Mouse (Mus musculus) intestine, embryonic 14.5 days (tissue): Measurements from ENCODE around the gene Ppia. TPM values are rescaled to one million over a fixed set of nuclear protein-coding genes. Genes with fewer than 3 reads are reported as not detected.
"Not testable (repeated sequence)": the region's sequence is repeated elsewhere in the genome, so short reads cannot be mapped to it uniquely, and the experiment has no call there.

Experiments
- ATAC-seq: fragments of 200-750 bp; cut with Nextera tagmentation; replicated peaks from 2 replicates; pipeline ENCODE4 v1.8.0; 2017; ENCODE audit warnings: low read depth, moderate number of reproducible peaks, moderate TSS enrichment, moderate library complexity; ENCODE audit not compliant: low FRiP score, low TSS enrichment
- DNase-seq: peaks from one replicate; pipeline ENCODE4 v3.0.0-alpha.2; 2018; ENCODE audit warnings: low spot score
- H3K27ac ChIP-seq: fragments of 300-500 bp; sonication (generic); 2 replicates; pipeline ENCODE4 v1.5.1; 2014; ENCODE audit warnings: low read depth, mild to moderate bottlenecking, control low read depth
- H3K27me3 ChIP-seq: fragments of 300-500 bp; sonication (generic); replicated peaks from 2 replicates; pipeline ENCODE4 v1.6.1; 2014; ENCODE audit warnings: low read length, control low read depth; ENCODE audit not compliant: control insufficient read depth, insufficient read depth
- H3K36me3 ChIP-seq: fragments of 300-500 bp; sonication (generic); 2 replicates; pipeline ENCODE4 v1.6.1; 2014; ENCODE audit warnings: low read length, control low read depth; ENCODE audit not compliant: control insufficient read depth, insufficient read depth
- H3K4me1 ChIP-seq: fragments of 300-500 bp; sonication (generic); replicated peaks from 2 replicates; pipeline ENCODE4 v1.6.1; 2014; ENCODE audit warnings: low read length, control low read depth, mixed read lengths; ENCODE audit not compliant: control insufficient read depth, insufficient read depth
- H3K4me2 ChIP-seq: fragments of 300-500 bp; sonication (generic); 2 replicates; pipeline ENCODE4 v1.6.1; 2014; ENCODE audit warnings: low read length
- H3K4me3 ChIP-seq: fragments of 300-500 bp; sonication (generic); 2 replicates; pipeline ENCODE4 v1.5.1; 2014; ENCODE audit warnings: low read depth, low read length, control low read depth, mixed read lengths
- H3K9ac ChIP-seq: fragments of 300-500 bp; sonication (generic); 2 replicates; pipeline ENCODE4 v1.6.1; 2014; ENCODE audit warnings: mild to moderate bottlenecking, low read length
- H3K9me3 ChIP-seq: fragments of 300-500 bp; sonication (generic); 2 replicates; pipeline ENCODE4 v1.6.1; 2016; ENCODE audit warnings: low read length, control low read depth; ENCODE audit not compliant: control insufficient read depth
- WGBS: fragments of 180-500 bp; shearing (Covaris S2); extraction: QIAGEN DNeasy Blood & Tissue Kit; methylation state at CpG from one replicate; pipeline ENCODE4 v1.1.7; 2014; 5-methylcytosine and 5-hydroxymethylcytosine counted together
- polyA plus RNA-seq: library from polyadenylated mRNA; unstranded; fragments of >200 nt; fragmentation: Nextera tagmentation; extraction: Ambion mirVana; gene quantifications from 2 replicates; pipeline ENCODE4 v1.2.1, GENCODE M21; 2014

Ppia gene
- 5,694 and 5,748 TPM in 2 replicates for polyA plus RNA-seq

- no peaks in the 10 kb centered on the region for H3K9me3 ChIP-seq
- peak within 1 kb of the TSS; percentile 95 for H3K27ac ChIP-seq
- H3K9ac ChIP-seq, result peak within 1 kb of the TSS; percentile 99
- peaks cover 28% of the 10 kb centered on the region for H3K36me3 ChIP-seq
- peaks cover 16% of the 10 kb centered on the region for H3K4me1 ChIP-seq
- no peaks in the 10 kb centered on the region for H3K27me3 ChIP-seq
- WGBS, result 5% methylated on average over 21 of the region's 21 CpGs
- peak within 1 kb of the TSS; percentile 100 for H3K4me2 ChIP-seq
- ATAC-seq (peak; percentile 61), DNase-seq (peak; percentile 80)
- peak within 1 kb of the TSS; percentile 97 for H3K4me3 ChIP-seq
Observed at GRCm38 (mm10) chr11:6414751-6415550, at the start of gene Ppia. Gene Ppia, plus strand, starts transcription at chr11:6415443.

- Histone ChIP-seq H3K27me3 (no peaks in the 10 kb centered on the region), H3K4me2 (no peak overlapping the region), H3K36me3 (no peaks in the 10 kb centered on the region), H3K27ac (peak overlapping the region; percentile 22; the same call in 1 of the 2 replicates), H3K4me1 (peaks cover 10% of the 10 kb centered on the region), H3K9me3 (no peaks in the 10 kb centered on the region), H3K9ac (no peak overlapping the region), H3K4me3 (no peak overlapping the region)
- 16% methylated on average over 11 of the region's 11 CpGs for WGBS
- ATAC-seq, result peak; percentile 73
- DNase-seq, result peak; percentile 86
Observed at GRCm38 (mm10) chr11:6365885-6366284, 49.4 kb upstream of the Ppia start.

- peaks cover 10% of the 10 kb centered on the region for H3K4me1 ChIP-seq
- DNase-seq, result no peak
- no peaks in the 10 kb centered on the region for H3K27me3 ChIP-seq
- H3K9me3 ChIP-seq, result no peaks in the 10 kb centered on the region
- no peak overlapping the region for H3K4me2 ChIP-seq
- no peak overlapping the region for H3K9ac ChIP-seq
- peak; percentile 51; the same call in 1 of the 2 replicates for ATAC-seq
- H3K4me3 ChIP-seq, result no peak overlapping the region
- H3K27ac ChIP-seq, result peak overlapping the region; percentile 22; the same call in 1 of the 2 replicates
- no peaks in the 10 kb centered on the region for H3K36me3 ChIP-seq
- WGBS, result 46% methylated on average over 6 of the region's 6 CpGs
Observed at GRCm38 (mm10) chr11:6366434-6366833, 48.8 kb upstream of the Ppia start.

GRCm38 (mm10) chr11:6367156-6367555 is 48.1 kb upstream of the Ppia start:
- peaks cover 10% of the 10 kb centered on the region for H3K4me1 ChIP-seq
- H3K27me3 ChIP-seq, result no peaks in the 10 kb centered on the region
- H3K27ac ChIP-seq, result no peak overlapping the region
- no peaks in the 10 kb centered on the region for H3K36me3 ChIP-seq
- DNase-seq, result no peak
- no peak overlapping the region for H3K4me2 ChIP-seq
- no peak for ATAC-seq
- no peak overlapping the region for H3K4me3 ChIP-seq
- H3K9me3 ChIP-seq, result no peaks in the 10 kb centered on the region
- 48% methylated on average over 4 of the region's 4 CpGs for WGBS
- no peak overlapping the region for H3K9ac ChIP-seq

GRCm38 (mm10) chr11:6367986-6368385 is 47.3 kb upstream of the Ppia start:
- not testable (repeated sequence) for H3K4me3 ChIP-seq, H3K36me3 ChIP-seq, DNase-seq, H3K9me3 ChIP-seq, H3K27ac ChIP-seq, H3K4me1 ChIP-seq, H3K9ac ChIP-seq, ATAC-seq, H3K27me3 ChIP-seq, H3K4me2 ChIP-seq
- 87% methylated on average over 5 of the region's 5 CpGs for WGBS

- no peak for DNase-seq
- ATAC-seq, result no peak
- 79% methylated on average over 11 of the region's 11 CpGs for WGBS
Observed at GRCm38 (mm10) chr11:6371376-6372155, 43.7 kb upstream of the Ppia start.

GRCm38 (mm10) chr11:6372784-6373183 is 42.5 kb upstream of the Ppia start:
- ATAC-seq, result no peak
- H3K36me3 ChIP-seq, result no peaks in the 10 kb centered on the region
- H3K27ac ChIP-seq, result no peak overlapping the region

More at GRCm38 (mm10) chr11:6371376-6372155, 43.7 kb upstream of the Ppia start:
- Histone ChIP-seq H3K27ac (no peak overlapping the region), H3K4me2 (no peak overlapping the region), H3K4me1 (0 out of 2 replicates have a peak, but pooled peaks cover under 1% of the 10 kb centered on the region), H3K27me3 (no peaks in the 10 kb centered on the region), H3K36me3 (no peaks in the 10 kb centered on the region), H3K9ac (no peak overlapping the region), H3K4me3 (no peak overlapping the region), H3K9me3 (no peaks in the 10 kb centered on the region)

GRCm38 (mm10) chr11:6380916-6381315 is 34.3 kb upstream of the Ppia start:
- Histone ChIP-seq H3K36me3 (no peaks in the 10 kb centered on the region), H3K27ac (no peak overlapping the region), H3K4me1 (no peaks in the 10 kb centered on the region), H3K9ac (no peak overlapping the region), H3K4me3 (no peak overlapping the region), H3K9me3 (no peaks in the 10 kb centered on the region), H3K27me3 (no peaks in the 10 kb centered on the region), H3K4me2 (no peak overlapping the region)
- ATAC-seq (no peak), DNase-seq (no peak)
- WGBS, result 80% methylated on average over 6 of the region's 6 CpGs

More at GRCm38 (mm10) chr11:6372784-6373183, 42.5 kb upstream of the Ppia start:
- DNase-seq, result no peak
- Histone ChIP-seq H3K9me3 (no peaks in the 10 kb centered on the region), H3K9ac (no peak overlapping the region), H3K4me3 (no peak overlapping the region), H3K27me3 (no peaks in the 10 kb centered on the region), H3K4me1 (no peaks in the 10 kb centered on the region), H3K4me2 (no peak overlapping the region)
- WGBS, result 90% methylated on average over 9 of the region's 9 CpGs
